Mouse (Mus musculus): ENCODE results near the gene Fpr3. TPM values are rescaled to one million over a fixed set of nuclear protein-coding genes. Genes with fewer than 3 reads are reported as not detected.
"Not testable (repeated sequence)": the region's sequence is repeated elsewhere in the genome, so short reads cannot be mapped to it uniquely, and the experiment has no call there.

Fpr3 gene
- not detected in 2 replicates for polyA plus RNA-seq (2016; fragmentation: Nextera tagmentation; extraction: Ambion mirVana)

DNA sequence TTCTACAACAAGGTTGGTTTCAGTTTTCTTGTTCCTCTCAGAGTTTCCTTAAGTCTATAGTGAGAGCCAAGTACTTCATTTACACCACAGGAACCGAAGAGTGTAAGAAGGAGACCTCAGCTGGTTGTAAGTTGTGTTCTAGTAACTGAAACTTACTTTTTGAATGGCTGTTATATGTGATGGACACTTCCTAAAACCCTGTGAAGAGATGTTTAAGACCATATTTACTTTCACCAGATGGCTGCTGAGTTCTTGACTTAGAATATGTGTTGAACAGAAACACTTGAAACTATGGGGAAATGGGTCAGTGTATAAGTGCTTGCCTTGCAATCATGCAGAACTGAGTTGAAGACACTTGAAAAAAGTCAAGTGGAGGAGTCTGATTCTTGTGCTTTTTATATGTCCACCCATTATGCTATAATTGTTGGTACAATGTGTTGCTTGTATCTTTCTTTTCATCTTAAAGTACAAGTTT lies at the start of gene Fpr3, which contains the start of gene Fpr2:
Fpr3 (plus strand) TSS at position 79 of the 475 bp plus-strand sequence.
Fpr2 (plus strand) TSS at position 51 of the 475 bp plus-strand sequence.
- 65% methylated on average over 1 of the region's 1 CpGs for WGBS
- DNase-seq (ENCODE audit: low spot score), result no peak
- Histone ChIP-seq H3K36me3 (no peaks in the 10 kb centered on the region), H3K9me3 (no peaks in the 10 kb centered on the region), H3K27ac (no peak within 1 kb of the TSS), H3K4me1 (no peaks in the 10 kb centered on the region), H3K4me3 (no peak within 1 kb of the TSS), H3K27me3 (ENCODE audit: insufficient read depth, poor library complexity, severe bottlenecking) (no peaks in the 10 kb centered on the region)

DNA sequence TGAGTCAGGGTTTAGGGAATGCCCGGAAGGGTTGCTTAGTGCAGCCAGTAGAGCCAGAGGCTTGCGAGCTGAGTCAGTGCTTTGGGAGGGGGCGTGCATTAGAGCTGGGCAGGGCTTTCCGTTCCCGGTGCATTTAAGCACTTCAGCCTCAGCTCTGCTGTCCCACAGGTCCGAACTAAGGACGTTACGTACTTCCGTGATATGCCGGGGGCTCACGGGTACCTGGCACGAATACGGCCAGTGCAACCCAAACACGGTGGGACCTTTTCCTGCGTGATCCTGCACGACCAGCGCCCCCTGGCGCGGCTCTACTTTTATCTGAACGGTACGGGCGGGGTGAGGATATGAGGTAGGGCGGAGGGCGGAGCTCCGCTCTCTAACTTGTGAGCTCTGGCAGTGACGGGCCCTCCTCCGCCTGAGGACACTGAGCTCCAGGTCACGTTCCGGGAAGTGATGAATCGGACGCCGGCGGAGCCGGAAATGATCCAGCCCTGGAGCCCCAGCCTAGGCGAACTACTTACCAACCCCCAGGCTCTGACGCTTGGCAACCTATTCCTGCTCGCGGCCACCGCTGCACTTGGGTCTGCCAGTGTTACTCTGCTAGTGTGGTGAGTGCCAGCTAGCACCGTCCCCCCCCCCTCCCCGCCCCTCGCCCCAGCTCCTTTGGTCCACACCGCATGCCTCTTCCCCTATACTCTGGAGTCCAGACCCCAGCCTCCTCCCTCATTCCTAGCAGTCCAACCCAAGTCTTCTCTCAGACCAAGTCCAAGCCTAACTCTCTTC lies 49.5 kb upstream of the Fpr3 start:
- Histone ChIP-seq H3K4me3 (peak overlapping the region; percentile 65), H3K27me3 (ENCODE audit: insufficient read depth, poor library complexity, severe bottlenecking) (no peaks in the 10 kb centered on the region), H3K4me1 (peaks cover 48% of the 10 kb centered on the region), H3K36me3 (peaks cover 49% of the 10 kb centered on the region), H3K9me3 (no peaks in the 10 kb centered on the region), H3K27ac (peak overlapping the region; percentile 89)
- under 1% methylated on average over 42 of the region's 43 CpGs for WGBS
- peak; percentile 98 for DNase-seq (ENCODE audit: low spot score)

DNA sequence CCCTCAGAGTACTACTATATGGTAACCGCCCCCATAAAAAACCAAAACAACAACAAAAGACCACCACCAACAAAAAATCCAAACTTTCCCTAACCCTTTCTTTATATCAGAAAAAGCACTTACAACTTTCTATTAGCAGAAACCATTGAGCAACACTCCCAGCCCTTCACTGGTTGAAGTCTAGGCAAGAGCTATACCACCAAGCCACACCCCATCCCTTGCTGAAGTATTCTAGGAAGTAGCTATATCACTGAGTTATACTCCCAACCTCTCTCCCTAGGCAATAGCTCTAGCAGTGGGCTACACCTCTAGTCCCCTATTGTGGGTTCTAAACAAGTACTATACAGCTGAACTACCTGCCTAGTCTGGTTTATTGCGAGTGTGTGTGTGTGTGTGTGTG lies 48.4 kb upstream of the Fpr3 start:
- Histone ChIP-seq H3K27me3 (ENCODE audit: insufficient read depth, poor library complexity, severe bottlenecking) (no peaks in the 10 kb centered on the region), H3K36me3 (peaks cover 39% of the 10 kb centered on the region), H3K4me1 (peaks cover 36% of the 10 kb centered on the region), H3K9me3 (no peaks in the 10 kb centered on the region), H3K27ac (no peak overlapping the region), H3K4me3 (no peak overlapping the region)
- no peak for DNase-seq (ENCODE audit: low spot score)
- 93% methylated on average over 2 of the region's 2 CpGs for WGBS

DNA sequence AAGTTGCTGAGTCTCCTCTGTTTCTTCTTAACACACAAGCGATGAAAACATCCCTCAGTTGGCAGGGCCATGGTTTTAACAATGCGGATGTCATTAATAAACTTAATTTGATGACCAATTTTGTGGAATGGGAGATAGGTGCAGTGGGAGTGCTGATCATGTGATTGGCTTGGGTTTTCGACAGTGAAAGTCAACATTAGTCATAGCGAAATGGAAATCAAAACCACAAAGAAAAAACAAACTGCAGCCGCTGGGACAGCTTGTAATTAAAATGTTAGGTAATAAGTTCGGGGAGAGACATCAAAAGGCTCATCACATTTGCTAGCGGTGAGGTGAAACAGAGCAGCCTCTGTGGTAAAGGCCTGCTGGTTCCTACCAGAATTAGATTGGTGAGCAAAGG lies 46.9 kb upstream of the Fpr3 start:
- Histone ChIP-seq H3K4me3 (no peak overlapping the region), H3K27ac (no peak overlapping the region), H3K9me3 (no peaks in the 10 kb centered on the region), H3K27me3 (ENCODE audit: insufficient read depth, poor library complexity, severe bottlenecking) (no peaks in the 10 kb centered on the region), H3K36me3 (peaks cover 37% of the 10 kb centered on the region), H3K4me1 (peaks cover 23% of the 10 kb centered on the region)
- 90% methylated on average over 7 of the region's 7 CpGs for WGBS
- no peak for DNase-seq (ENCODE audit: low spot score)

DNA sequence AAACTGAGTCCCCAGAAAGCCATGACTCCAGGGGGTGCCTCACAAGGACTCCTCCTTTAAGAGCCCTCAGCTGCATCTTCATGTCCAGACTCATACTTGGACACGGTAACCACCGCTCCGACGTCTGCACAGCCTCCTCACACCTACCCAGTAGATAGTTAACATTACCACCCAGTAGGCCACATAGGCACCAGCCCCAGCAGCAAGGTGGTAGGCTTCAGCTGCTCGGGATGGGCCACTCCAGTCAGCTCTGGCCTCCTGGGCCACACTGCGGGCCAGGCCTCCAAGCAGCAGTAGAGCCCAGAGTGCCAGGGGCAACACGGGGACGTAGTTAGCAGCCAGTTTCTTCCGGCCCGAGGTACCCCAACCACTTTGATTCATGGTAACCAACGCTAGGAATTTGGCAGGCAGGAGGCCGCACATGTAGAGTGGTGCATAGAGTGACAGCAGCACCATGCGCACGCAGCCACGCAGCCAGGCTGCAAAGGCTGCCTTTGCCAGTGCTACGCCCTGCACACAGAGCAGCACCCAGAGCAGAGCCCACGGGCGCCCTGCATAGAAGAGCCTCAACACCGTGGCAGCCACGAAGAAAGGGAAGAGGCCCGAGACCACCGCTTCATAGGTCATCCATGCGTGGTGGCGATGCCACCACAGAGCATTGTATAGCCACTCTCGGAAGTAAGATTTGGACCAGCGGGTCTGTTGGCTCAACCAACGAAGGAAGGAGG lies 44.0 kb upstream of the Fpr3 start:
- Histone ChIP-seq H3K9me3 (no peaks in the 10 kb centered on the region), H3K4me3 (no peak overlapping the region), H3K27me3 (ENCODE audit: insufficient read depth, poor library complexity, severe bottlenecking) (0 out of 2 replicates have a peak, but pooled peaks cover 10% of the 10 kb centered on the region), H3K36me3 (peaks cover 25% of the 10 kb centered on the region), H3K4me1 (no peaks in the 10 kb centered on the region), H3K27ac (no peak overlapping the region)
- WGBS, result 68% methylated on average over 27 of the region's 27 CpGs
- no peak for DNase-seq (ENCODE audit: low spot score)

DNA sequence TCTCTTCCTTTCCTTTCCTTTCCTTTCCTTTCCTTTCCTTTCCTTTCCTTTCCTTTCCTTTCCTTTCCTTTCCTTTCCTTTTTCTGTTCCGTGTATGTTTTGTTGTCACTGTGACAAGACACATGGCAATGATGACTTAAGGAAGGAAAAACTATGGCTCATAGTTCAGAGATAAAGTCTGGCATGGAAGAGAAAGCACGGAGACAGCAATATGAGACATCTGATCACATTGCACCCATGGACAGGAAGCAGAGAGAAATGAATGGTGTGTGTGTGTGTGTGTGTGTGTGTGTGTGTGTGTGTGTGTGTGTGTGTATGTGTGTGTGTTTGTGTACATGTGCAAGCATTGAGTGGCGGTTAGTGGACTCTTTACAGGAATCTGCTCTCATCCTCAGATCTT lies 43.0 kb upstream of the Fpr3 start:
- H3K4me1 ChIP-seq; H3K4me3 ChIP-seq; H3K27ac ChIP-seq; DNase-seq (ENCODE audit: low spot score); H3K9me3 ChIP-seq: not testable (repeated sequence)
- WGBS, result 77% methylated on average over 3 of the region's 3 CpGs
- Histone ChIP-seq H3K27me3 (ENCODE audit: insufficient read depth, poor library complexity, severe bottlenecking) (peaks cover 19% of the 10 kb centered on the region), H3K36me3 (peaks cover 21% of the 10 kb centered on the region)

DNA sequence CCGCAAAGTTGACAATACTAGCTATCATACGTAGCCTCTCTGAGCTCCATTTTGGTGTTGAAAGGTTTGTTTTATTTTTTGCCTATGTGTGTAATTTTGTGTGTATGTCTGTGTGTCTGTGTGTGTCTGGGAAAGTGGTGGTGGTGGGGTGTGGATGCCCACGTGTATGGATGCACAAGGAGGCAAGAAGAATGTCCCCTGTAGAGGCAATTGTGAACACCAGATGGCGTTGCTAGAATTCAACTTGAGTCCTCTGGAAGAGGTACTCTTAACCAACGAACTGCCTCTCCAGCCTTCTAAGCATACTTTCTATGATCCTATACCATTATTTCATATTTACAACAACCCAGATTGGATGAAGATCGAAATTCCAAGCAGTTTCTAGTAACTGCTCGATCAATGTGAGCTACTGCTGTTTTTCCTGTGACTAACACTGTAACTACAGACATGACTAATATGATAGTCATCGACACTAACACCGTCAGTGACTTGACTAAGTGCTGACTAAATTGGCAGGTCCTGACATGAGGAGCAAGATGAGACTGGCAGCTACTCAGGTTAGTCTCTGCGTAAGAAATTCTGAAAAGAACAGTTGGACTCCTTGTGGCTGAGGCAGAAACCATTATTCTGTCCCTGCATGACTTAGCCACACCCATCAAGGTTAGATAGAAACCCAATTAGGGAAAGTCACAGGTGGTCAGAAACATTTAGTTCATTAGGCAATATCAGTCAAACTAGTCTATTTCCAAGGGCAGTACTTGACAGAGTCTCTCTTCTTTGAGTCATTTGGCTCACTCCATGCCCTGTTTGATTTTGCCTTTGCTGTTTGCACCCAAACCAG lies 42.2 kb upstream of the Fpr3 start:
- Histone ChIP-seq H3K27me3 (ENCODE audit: insufficient read depth, poor library complexity, severe bottlenecking) (peaks cover 27% of the 10 kb centered on the region), H3K4me3 (no peak overlapping the region), H3K27ac (no peak overlapping the region), H3K4me1 (peaks cover 6% of the 10 kb centered on the region), H3K9me3 (no peaks in the 10 kb centered on the region), H3K36me3 (peaks cover 13% of the 10 kb centered on the region)
- WGBS, result 70% methylated on average over 10 of the region's 10 CpGs
- no peak for DNase-seq (ENCODE audit: low spot score)

DNA sequence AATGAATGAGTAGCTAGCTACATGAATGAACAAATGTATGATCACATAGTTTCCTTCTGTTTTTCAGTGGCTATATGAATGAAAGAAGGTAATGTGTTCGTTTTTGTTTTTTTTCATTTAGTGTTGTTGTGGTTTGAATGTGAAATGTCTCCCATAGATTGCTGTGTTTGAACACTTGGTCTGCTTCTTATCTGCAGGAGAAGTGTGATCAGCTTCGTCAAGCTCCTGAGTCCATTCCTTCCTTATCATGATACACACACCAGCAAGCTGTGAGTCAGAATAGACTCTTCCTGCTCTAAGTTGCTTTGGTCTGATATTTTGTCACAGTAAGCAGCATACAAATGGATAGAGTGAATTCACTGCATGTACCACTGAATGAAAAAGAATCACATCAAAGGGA lies 38.7 kb upstream of the Fpr3 start:
- Histone ChIP-seq H3K36me3 (no peaks in the 10 kb centered on the region), H3K27me3 (ENCODE audit: insufficient read depth, poor library complexity, severe bottlenecking) (peaks cover 42% of the 10 kb centered on the region), H3K9me3 (no peaks in the 10 kb centered on the region), H3K4me3 (no peak overlapping the region), H3K4me1 (peaks cover 6% of the 10 kb centered on the region), H3K27ac (no peak overlapping the region)
- WGBS, result 49% methylated on average over 2 of the region's 2 CpGs
- no peak for DNase-seq (ENCODE audit: low spot score)

DNA sequence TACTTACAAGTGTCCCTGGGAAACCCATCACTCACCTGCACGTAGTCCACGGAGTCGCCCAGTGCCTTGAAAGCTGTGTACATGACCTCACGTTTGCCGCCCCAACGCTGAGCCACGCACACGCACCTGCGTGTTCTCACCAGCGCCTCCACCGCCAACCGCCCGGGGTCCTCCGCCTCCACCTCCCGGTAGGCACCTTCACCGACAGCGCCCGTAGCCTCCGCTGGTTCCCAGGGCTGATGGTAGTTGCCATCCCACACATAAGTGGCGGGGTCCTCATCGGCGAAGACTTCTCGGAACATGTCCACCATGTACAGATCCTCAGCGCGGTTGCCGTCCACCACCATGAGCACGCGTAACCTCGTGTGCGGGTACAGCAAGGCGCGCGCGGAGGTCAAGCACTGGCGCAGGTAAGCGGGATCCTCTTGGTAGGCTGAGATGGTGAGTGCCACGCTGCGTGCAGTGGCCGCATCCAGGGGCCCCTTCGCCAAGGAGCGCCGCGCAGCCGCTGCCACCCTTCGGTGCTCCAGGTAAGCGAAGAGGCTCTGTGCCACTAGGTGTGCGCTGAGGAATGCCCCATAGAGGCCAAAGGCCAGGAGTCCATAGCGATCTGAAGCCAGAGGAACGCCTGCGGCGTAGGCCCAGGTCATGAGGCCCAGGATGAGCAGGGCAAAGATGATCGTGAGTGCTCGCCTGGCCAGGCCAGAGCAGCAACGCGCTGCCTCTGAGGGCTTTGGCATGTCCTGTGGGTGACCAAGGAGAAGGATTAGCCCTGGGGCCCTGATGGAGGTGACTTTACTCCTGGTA lies 37.5 kb upstream of the Fpr3 start:
- DNase-seq (ENCODE audit: low spot score), result no peak
- WGBS, result 15% methylated on average over 55 of the region's 55 CpGs

DNA sequence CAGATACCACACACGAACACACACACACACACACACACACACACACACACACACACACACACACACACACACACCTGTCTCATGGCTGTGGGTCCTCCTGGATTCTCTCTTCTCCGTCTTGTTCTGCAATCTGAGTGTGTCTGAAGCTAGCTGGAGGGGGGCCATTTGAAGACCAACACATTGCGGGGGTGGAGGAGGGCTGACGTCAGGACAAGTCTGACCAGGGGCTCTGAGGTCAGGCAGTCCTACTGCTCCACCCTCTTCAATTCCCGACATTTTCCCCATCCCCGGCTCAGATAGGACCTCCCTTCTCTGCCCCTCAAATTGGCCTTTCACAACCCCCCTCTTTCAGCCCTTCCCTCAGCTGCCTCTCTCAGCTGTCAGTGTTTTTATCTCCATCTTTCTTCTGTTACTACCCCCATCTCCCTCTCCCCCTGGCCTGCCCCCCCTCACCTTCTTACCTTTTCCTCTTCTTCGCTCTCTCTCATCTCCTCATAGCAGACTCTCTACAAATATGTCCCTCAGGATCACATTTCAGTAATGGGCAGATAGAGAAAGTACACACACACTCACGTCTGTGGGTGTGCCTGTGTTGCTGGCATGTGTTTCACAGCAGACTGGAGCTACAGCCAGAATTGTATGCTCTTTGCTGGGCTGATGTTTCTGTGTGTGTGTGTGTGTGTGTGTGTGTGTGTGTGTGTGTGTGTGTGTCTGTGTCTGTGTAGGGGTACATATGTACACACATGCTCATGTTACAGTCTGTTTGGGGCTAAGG lies 32.4 kb upstream of the Fpr3 start, which contains the start of gene Has1:
Has1 (minus strand) TSS at position 142 of the 775 bp plus-strand sequence.
- Histone ChIP-seq H3K9me3 (no peaks in the 10 kb centered on the region), H3K36me3 (no peaks in the 10 kb centered on the region), H3K27ac (no peak within 1 kb of the TSS), H3K27me3 (ENCODE audit: insufficient read depth, poor library complexity, severe bottlenecking) (peaks cover 17% of the 10 kb centered on the region), H3K4me1 (peaks cover 7% of the 10 kb centered on the region), H3K4me3 (no peak within 1 kb of the TSS)
- WGBS, result 39% methylated on average over 8 of the region's 8 CpGs
- no peak for DNase-seq (ENCODE audit: low spot score)

More for the DNA sequence above, 37.5 kb upstream of the Fpr3 start:
- Histone ChIP-seq H3K27ac (no peak overlapping the region), H3K36me3 (no peaks in the 10 kb centered on the region), H3K4me1 (peaks cover 9% of the 10 kb centered on the region), H3K27me3 (ENCODE audit: insufficient read depth, poor library complexity, severe bottlenecking) (peaks cover 42% of the 10 kb centered on the region), H3K9me3 (no peaks in the 10 kb centered on the region), H3K4me3 (peak overlapping the region; percentile 40; the same call in 1 of the 2 replicates)

DNA sequence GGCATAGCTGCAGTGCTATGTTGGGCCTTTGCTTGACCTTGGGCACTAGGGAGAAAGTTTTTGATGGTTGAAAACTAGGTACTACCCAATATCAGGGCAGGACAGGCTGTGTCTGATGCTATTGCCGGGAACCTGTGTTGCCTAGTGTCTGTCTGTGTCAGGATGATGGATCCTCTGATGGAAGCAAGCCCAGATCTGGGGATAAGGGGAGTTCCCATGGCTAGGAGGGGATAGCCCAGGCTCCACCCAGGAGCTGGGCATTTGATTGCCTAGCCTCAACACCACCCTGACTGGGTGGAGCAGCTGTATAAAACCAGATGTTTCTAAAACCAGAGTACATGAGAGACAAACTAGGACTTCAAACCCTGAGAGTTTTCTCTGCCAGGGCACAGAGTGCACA lies 31.0 kb upstream of the Fpr3 start:
- H3K27ac ChIP-seq, result no peak overlapping the region
- WGBS, result 78% methylated on average over 1 of the region's 1 CpGs

More for the DNA sequence above, 31.0 kb upstream of the Fpr3 start:
- peaks cover 5% of the 10 kb centered on the region; the same call in 1 of the 2 replicates for H3K4me1 ChIP-seq
- 0 out of 2 replicates have a peak, but pooled peaks cover 3% of the 10 kb centered on the region for H3K27me3 ChIP-seq (ENCODE audit: insufficient read depth, poor library complexity, severe bottlenecking)
- no peak overlapping the region for H3K4me3 ChIP-seq
- H3K36me3 ChIP-seq, result no peaks in the 10 kb centered on the region
- DNase-seq (ENCODE audit: low spot score), result no peak
- H3K9me3 ChIP-seq, result no peaks in the 10 kb centered on the region
